Mouse (Mus musculus) retina, postnatal 7 days (tissue): Measurements from ENCODE around the gene Tet1.
"Not testable (repeated sequence)": the region's sequence is repeated elsewhere in the genome, so short reads cannot be mapped to it uniquely, and the experiment has no call there.

Experiments used
- DNase-seq: peaks from one replicate; pipeline ENCODE4 v3.0.0-alpha.2; 2012; ENCODE audit warnings: low read depth, low spot score

Tet1 gene

DNA sequence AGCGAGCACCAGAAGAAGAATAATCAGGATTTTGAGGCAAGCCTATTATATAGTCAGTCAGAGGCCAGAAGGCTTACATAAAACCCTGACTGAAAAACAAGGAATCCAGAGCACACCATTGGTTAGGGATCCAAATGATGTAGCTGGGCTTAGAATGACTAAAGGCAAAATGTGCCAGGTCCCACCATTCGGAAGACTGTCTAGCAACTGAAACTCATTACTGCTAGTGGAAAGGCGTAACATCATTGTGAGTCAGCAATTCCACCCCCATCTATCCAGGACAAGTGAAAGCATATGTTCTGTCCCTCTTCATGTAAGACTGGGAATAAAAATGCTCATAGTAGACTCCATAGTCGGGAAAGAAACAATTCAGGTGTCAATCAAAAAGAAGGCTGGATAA, 57.8 kb downstream of the Tet1 start:
- no peak for DNase-seq

DNA sequence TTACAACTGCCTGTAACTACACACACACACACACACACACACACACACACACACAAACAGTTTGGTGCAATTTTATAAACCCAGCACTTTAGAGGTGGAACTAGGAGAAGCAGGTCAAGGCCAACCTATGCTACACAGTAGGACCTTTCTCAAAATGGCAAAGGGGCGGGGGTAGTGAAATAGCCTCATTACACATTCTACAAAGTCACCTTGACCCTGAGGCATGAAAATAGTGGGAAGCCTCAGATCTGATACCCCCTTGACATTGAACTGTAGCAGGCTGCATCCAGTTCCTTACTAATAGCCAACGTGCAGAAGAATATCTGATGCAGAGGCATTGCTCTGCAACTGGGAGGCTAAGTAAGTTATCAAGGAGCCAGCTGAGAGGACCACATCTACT, 60.0 kb downstream of the Tet1 start:
- no peak for DNase-seq

DNA sequence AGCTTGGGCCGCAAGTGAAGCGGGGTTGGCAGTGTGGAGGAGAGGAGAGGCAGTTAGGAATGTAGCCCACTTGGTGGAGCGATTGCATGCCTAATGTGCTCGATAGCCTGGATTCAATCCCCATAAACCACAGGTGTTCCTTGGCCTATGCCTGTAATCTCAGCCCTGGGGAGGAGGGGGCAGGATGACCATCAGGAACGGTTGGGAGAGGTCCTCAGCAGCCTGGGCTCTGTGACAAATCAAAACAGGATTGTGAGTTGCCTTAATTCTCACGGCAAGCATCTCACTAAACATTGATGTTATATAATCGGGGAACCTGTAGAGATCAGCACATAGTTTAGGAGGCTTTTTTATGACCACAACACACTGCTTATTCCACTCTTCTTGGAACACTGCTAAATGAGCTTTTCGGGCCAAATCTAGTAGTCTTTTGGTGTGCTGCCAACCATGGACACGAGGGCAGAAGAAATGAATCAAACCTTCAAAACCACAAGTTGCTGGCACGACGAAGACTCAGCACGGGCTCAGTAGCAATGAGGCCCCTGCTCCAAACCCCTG, 61.6 kb downstream of the Tet1 start:
- DNase-seq = no peak

DNA sequence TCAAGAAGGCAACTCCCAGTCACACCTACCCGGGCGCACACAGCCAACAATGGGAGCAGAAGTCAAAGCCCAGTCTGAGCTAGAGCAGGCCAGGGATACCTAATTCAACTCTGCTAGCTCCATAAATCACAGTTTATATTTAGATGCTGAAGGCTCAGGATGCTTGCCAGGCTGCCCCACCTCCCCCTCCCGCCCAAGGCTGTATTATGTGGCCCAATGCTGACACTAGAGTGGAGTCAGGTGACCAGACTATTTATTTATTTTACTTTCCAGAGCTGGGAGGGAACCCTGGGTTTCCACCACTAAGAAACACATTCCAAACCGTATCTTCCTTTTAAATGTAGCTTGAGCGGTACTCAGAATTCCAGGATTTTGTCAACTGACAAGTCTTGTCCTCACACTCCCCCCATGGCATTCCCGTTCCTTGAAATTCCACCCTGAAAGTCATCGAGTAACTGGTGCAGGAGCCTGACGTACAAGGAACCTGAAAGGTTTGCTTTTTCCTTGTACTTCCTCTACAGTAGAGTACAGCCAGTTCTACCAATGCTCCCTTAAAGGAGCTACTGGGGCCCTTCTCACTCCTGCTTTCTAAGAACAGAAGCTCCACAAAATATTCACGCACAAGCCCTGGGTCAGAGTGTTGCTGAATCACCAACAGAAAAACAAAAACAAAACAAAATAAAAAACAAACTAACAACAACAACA, 64.9 kb downstream of the Tet1 start:
- no peak for DNase-seq

DNA sequence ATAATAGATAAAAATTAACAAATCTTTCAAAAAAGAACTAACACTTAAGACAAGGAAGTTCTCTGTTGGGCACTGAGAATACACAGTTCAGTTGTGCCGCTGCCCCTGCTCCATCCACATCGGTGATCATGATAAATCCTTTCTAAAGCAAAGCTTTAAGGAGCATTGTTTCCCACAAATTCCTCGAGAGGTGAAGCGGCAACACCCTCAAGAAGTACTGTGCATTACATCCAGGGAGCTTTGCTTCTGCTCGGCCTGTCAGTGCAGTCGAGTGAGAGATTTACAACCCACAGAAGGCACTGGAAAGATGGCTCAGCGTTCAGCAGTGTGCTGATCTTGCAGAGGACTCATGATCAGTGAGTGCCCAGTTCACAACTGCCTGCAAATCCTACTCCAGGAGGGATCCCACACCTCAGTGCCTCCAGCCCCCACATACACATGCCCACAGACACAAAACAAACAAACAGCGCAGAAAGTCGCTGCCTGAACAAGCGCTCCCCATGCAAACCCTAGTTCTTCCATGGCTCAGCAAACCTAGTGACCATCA, 66.8 kb downstream of the Tet1 start:
- no peak for DNase-seq

DNA sequence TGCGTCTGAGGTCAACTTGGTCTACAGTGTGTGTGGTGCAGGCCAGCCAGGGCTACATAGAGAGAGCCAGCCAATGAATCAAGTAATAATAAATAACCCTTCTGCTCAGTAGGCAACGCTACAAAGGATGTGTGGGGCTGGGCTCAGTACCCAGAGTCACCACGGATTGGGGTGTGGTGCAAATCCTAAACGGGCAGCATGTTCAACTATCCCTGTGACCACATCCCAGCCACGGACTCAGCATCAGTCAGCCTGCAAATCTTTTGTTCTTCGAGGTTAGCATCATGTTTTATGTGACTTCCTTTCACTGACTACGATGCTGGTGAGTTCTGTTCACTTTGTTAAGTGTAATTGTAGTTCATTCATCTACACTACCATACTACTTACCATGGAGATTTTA, 68.1 kb downstream of the Tet1 start:
- DNase-seq = no peak

DNA sequence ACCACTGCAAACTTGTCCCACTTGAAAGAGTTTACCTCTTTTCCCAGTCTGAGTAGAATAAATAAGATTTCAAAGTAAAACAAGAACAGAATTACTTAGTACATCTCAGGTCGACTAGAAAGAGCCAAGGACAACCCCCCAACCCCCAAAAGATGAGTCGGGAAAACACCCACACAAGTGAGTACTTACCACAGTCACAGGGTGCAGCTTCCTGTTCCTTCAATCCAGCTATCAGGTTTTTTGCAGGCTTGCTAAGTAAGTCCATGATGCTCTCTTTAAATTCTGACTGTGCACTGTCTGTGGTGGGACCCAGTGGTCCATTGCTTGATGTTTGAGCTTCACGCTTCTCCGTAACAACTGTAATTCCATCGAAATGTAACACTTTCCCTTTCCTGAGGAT, 70.8 kb downstream of the Tet1 start:
- DNase-seq = no peak

DNA sequence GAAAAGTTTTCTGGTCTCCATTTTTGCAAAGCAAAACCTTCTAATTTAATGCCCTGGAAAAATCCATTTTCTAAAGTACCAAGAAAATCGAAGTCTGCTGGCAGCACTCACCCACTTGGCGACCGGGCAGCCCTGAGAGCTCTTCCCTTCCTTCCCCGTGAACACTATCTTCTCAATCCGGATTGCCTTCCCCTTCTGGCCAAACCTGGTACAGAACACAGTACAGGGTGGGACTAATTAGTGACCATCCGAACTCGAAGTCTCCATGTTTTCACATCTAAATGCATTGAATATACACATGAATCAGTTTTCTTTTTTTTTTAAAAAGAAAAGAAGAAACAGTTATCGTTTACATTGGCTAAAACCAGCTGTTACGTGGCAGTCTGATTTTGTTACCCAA, 76.0 kb downstream of the Tet1 start:
- no peak for DNase-seq

DNA sequence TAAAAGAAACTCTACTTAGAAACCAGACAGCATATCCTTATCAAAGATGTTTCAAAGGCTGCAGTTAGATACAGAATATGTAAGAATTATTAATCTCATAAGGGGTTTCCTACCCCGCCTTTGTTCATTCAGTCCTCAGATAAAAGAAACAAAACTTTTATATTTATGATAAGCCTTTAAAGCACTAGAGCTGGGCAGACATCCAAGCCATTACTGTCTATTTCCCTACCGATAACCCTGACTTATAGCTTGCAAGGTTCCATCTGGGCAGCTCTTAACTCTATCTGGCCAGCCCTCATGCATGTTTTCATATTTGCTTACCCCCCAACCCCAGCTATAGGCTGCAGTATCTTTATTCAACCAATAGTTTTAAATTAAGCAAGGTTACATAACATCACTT, 77.2 kb downstream of the Tet1 start:
- no peak for DNase-seq

DNA sequence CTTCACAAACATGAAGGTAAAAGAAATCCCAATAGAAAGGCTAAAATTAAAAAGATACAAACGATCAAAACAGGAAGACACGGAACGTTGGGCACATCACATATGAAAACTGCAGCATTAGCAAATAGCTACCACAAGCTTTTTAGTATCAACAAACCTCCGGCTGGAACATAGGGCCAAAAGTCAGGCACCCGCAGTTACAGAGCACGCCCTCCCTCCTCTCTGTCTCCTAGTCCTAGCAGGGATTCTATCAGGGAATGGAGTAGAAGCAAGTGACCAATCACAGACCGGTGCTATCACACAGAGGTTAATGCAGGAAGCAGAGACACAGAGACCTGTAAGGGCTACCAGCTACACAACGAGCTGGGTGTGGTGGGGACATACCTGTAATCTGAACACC, 84.3 kb downstream of the Tet1 start:
- no peak for DNase-seq

DNA sequence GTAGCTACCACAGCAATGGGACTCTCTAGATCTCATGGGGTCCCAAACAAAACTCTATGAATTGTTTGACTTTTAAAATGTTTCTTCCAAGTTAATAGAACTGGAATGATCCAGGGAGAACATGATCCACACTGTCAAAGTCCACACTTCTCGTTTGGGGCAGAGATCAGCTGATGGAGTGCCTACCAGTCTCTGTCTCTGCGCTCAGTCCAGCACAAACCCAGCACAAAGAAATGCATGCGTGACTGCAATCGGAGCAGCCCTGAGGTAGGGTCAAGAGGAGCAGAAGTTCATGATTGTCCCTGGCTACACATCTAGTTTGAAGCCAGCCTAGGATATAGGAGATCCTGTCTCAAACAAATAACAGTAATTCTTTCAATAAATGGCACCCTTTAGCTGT, 85.4 kb downstream of the Tet1 start:
- no peak for DNase-seq

DNA sequence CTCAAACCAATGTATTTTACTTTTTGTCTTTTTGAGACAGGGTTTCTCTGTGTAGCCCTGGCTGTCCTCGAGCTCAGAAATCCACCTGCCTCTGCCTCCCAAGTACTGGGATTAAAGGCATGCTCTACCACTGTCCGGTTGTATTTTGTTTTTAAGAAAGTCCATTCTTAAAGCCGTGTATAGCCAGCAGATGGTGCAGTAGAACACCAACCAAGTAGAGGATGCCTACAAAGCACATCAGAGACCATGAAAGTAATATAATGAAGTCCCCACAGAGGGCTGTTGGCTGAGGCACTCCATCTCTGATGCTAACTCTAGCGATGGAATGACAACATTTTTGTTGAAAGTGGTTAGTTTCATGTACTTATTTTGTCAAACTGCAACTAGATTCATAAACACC, 98.8 kb downstream of the Tet1 start:
- no peak for DNase-seq

DNA sequence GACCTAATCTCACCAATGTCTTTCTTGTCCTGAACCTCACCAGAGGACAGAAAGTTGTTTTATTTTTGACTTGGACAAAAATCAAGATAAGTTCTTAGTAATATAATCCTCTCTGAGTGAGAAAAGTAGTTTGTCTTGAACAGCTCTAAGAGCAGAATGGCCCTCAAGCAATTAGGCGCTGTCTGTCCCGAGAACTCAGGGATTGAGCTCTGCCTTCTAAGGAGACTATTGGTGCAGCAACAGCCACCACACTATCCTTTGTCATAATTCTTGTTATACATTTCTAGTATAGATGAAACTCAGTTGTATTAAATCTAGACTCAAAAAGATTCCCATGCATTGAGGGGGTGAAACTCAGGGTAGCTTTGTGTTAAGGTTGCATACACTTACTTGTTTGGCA, 100.0 kb downstream of the Tet1 start:
- no peak for DNase-seq

DNA sequence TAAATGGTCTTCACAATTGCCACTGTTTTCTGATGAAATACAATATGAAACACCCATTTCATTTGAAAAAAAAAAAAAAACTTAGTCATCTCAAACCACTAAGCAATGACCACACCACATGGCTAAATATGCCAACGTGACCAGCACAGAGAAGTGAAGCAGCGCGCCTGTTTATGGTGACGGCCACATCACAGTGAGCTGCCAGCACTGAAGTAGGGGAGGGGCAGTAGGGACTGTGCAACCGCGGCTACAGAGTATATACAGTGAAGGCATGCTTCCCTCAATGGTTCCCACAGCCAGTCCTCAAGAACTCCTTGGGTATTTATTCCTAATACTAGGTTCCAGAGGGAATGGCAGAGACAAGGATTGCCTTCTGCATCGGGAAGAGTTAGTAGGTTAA, 100.5 kb downstream of the Tet1 start:
- no peak for DNase-seq

DNA sequence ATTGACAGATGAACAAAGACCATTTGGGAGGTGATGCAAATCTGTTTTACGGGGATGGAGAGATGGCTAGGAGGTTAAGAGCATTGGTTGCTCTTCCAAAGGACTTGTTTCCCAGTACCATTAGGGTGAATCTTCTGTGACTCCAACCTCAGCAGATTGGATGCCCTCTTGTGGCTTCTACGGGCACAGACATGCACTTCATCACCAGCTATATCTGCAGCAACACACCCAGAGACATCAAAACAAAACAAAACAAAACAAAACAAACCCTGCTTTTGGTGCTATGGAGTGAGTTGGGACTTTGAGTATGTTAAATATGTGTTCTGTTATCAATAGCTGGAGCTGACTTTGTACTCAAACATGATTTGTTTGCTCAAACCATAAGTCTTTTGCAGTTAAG, 104.7 kb downstream of the Tet1 start:
- no peak for DNase-seq

DNA sequence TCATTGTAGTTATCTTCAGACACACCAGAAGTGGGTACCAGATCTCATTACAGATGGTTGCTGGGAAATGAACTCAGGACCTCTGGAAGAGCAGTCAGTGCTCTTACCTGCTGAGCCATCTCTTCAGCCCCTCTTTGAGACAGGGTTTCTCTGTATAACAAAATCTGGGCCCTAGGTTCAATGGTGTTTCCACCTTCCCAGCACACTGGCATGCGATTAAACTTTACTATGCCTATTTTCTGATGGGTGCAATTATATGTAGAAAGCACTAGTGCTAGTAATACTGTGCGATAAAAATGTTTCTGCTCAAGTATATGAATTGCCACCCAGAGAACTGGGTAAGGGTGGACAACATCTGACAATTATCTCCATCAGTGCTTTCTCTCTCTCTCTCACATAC, 105.5 kb downstream of the Tet1 start:
- no peak for DNase-seq

DNA sequence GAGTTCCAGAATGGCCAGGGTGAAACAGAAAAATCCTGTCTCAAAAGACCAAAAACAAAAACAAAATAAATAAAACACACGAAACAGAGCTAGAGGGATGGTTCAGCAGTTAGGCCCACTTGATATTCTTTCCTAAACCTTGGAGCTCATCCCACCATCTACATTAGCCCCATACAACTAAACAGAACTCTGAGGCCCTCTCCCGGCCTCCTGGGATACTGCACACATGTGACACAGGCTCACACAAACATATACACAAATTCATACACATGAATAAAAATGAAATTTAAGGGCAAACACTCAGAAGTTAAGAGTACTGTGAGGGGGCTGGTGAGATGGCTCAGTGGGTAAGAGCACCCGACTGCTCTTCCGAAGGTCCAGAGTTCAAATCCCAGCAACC, 114.6 kb downstream of the Tet1 start:
- DNase-seq = no peak

DNA sequence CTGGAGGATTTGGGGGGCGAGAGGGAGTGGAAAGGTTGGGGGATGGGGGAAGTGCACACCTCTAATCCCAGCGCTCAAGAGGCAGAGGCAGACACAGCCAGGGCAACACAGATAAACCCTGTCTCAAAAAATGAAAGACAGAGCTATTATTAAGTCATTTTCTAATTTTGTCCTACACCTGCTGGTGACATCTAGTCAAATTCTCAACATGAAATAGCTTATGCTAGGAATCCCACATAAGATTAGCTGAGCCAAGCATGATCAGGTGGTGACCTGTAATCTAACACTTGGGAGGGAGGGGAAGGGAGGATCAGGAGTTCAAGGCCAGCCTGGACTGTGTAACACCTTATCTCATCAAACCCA, 115.7 kb downstream of the Tet1 start:
- peak; percentile 4 for DNase-seq

DNA sequence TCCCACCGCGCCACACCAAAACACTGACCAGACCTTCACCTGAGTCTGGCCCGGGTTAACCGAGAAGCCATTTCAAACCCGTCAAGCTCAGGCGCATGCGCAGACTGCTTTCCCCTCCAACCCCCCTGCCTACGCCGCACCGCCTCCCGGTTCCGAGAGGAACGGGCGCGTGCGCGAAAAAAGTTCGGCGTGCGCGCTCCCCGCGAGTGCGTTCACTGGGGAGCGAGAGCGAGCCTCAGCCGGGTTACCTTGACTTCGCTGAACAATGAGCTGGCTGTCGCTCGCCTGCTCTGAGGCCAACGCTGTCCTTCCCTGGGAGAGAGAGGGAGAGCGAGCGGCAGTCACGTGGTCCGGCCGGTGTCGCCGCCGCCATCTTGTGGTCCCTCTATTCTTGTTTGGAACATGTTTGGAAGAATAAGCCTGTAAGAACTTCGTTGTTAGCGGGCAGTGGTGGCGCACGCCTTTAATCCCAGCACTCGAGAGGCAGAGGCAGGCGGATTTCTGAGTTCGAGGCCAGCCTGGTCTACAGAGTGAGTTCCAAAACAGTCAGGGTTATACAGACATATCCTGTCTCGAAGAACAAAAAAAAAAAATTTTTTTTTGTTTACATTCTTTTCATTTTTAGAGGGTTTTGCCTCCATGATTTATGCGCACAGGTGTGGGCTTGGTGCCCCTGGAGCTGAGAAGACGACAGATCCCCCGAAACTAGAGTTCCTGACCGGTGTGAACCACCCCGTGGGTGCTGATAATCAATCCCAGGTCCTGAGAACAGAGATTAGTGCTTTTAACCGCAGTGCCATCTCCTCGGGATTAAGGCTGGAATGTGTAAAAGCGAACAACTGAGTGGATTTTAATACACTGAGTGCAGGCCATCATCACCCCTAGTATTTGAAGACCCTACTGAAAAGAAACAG, 116.4 kb downstream of the Tet1 start, which contains the start of gene Ccar1:
Gene Ccar1, minus strand, starts transcription at position 110 of the 914 bp plus-strand sequence.
- DNase-seq = peak; percentile 99

DNA sequence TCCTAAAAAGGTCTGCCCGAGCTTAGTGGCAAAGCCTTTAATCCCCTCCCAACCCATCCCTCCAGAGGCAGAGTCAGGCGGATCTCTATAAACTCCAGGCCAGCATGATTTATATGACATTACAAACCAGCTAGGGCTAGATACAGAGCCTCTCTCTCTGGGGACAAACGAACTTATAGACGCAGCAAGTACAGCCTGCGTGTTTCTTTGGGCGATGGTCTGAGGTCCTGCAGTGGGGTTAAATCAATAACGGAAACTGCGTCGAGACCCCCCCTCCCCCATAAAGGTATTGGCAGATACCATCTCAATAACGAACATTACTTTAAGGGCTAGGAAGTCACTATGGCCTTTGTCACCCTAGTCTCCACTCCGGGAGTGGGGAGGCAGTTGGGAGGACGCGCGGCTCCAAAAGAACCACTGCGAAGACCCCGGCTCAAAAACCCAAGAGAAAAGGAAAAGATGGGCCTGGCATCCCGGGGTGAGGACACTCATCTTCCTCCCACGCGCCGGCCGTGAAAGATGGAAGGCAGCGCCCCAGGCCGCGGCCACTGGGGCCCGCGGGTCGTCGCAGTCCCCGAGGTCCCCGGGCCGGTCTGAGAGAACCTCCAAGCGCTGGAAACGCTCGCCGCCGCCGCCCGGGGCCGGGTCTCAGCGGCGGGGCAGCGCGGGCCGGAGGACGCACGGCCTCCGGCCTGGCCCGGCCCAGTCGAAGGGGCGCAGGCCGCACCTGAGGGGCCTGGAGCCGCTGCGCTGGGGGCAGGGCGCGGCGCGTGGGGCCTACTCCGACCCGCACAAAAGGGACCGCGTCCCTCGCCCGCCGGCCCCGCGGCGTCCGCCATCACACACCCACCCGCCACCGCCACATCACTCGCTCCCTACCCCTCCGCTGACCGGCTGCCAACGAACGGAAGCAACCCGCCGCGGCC, 117.3 kb downstream of the Tet1 start:
- DNase-seq = peak; percentile 6

DNA sequence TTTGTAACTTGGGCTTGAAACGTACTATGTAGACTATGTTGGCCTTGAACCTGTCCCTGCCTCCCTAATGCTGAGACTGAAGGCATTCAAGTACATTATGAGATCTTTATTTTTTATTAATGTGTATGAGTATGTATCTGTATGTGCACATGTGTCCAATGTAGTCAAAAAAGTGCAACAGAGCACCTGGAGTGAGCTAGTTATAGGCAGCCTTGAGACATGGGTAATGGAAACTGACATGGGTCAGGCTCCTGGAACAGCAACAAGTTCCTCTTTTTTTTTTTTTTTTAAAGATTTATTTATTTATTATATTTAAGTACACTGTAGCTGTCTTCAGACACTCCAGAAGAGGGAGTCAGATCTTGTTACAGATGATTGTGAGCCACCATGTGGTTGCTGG, 127.0 kb downstream of the Tet1 start:
- DNase-seq = not testable (repeated sequence)
